Mouse (Mus musculus) forebrain, embryonic 14.5 days (tissue): Measurements from ENCODE around the gene Trpv2. TPM values are rescaled to one million over a fixed set of nuclear protein-coding genes. Genes with fewer than 3 reads are reported as not detected.
A peak's percentile ranks its signal among the peaks of the same experiment; 100 is the strongest.
"Not testable (repeated sequence)": the region's sequence is repeated elsewhere in the genome, so short reads cannot be mapped to it uniquely, and the experiment has no call there.

ENCODE experiments used
- ATAC-seq: fragments of 200-750 bp; cut with Nextera tagmentation; 2 replicates; pipeline ENCODE4 v1.8.0; 2017; ENCODE audit warnings: mild to moderate bottlenecking, moderate library complexity
- DNase-seq: peaks from one replicate; pipeline ENCODE4 v3.0.0-alpha.2; 2015; ENCODE audit warnings: low spot score
- H3K27ac ChIP-seq: fragments of 300-500 bp; sonication (generic); 2 replicates; pipeline ENCODE4 v1.5.1; 2014; ENCODE audit warnings: low read depth, mild to moderate bottlenecking, control low read depth, low read length, moderate library complexity
- H3K27me3 ChIP-seq: fragments of 300-500 bp; sonication (generic); replicated peaks from 2 replicates; pipeline ENCODE4 v1.6.1; 2014; ENCODE audit warnings: low read length, control low read depth, mixed read lengths; ENCODE audit not compliant: control insufficient read depth, insufficient read depth
- H3K36me3 ChIP-seq: fragments of 300-500 bp; sonication (generic); 2 replicates; pipeline ENCODE4 v1.6.1; 2014; ENCODE audit warnings: low read length, control low read depth; ENCODE audit not compliant: control insufficient read depth, insufficient read depth
- H3K4me1 ChIP-seq: fragments of 300-500 bp; sonication (generic); 2 replicates; pipeline ENCODE4 v1.6.1; 2014; ENCODE audit warnings: antibody characterized with exemption, low read length, control low read depth; ENCODE audit not compliant: control insufficient read depth, insufficient read depth
- H3K4me2 ChIP-seq: fragments of 300-500 bp; sonication (generic); 2 replicates; pipeline ENCODE4 v1.6.1; 2014; ENCODE audit warnings: mild to moderate bottlenecking, control low read depth, low read length
- H3K4me3 ChIP-seq: fragments of 300-500 bp; sonication (generic); 2 replicates; pipeline ENCODE4 v1.5.1; 2014; ENCODE audit warnings: low read depth, low read length, control low read depth
- H3K9ac ChIP-seq: fragments of 300-500 bp; sonication (generic); 2 replicates; pipeline ENCODE4 v1.6.1; 2014; ENCODE audit warnings: mild to moderate bottlenecking, low read length, control low read depth, moderate library complexity
- H3K9me3 ChIP-seq: fragments of 300-500 bp; sonication (generic); replicated peaks from 2 replicates; pipeline ENCODE4 v1.6.1; 2016; ENCODE audit warnings: low read length, control low read depth, mixed read lengths; ENCODE audit not compliant: control insufficient read depth
- WGBS: fragments of 180-500 bp; shearing (Covaris S2); extraction: QIAGEN DNeasy Blood & Tissue Kit; methylation state at CpG from one replicate; pipeline ENCODE4 v1.1.7; 2014; 5-methylcytosine and 5-hydroxymethylcytosine counted together
- polyA plus RNA-seq: library from polyadenylated mRNA; unstranded; fragments of >200 nt; fragmentation: Nextera tagmentation; extraction: Ambion mirVana; gene quantifications from 2 replicates; pipeline ENCODE4 v1.2.1, GENCODE M21; 2014

Gene Trpv2
- polyA plus RNA-seq, 1 experiment from 2014 or later: 13.2 TPM

- no peaks in the 10 kb centered on the region for H3K9me3 ChIP-seq
- peak overlapping the region; percentile 6; the same call in 1 of the 2 replicates for H3K4me3 ChIP-seq
- peak overlapping the region; percentile 98 for H3K4me2 ChIP-seq
- WGBS: 23% methylated on average over 4 of the region's 4 CpGs
- no peak for ATAC-seq
- H3K4me1 ChIP-seq: peaks cover 41% of the 10 kb centered on the region
- H3K9ac ChIP-seq: peak overlapping the region; percentile 33
- no peaks in the 10 kb centered on the region for H3K27me3 ChIP-seq
- H3K27ac ChIP-seq: no peak overlapping the region; the same call in 1 of the 2 replicates
- no peak for DNase-seq
- no peaks in the 10 kb centered on the region for H3K36me3 ChIP-seq
Observed at GRCm38 (mm10) chr11:62646495-62646843, 72.2 kb downstream of the Trpv2 start.

GRCm38 (mm10) chr11:62646958-62647515 lies 72.8 kb downstream of the Trpv2 start:
- Histone ChIP-seq H3K36me3 (no peaks in the 10 kb centered on the region), H3K27me3 (no peaks in the 10 kb centered on the region), H3K27ac (no peak overlapping the region), H3K4me1 (peaks cover 40% of the 10 kb centered on the region), H3K4me2 (peak overlapping the region; percentile 98), H3K9me3 (no peaks in the 10 kb centered on the region), H3K9ac (no peak overlapping the region; the same call in 1 of the 2 replicates), H3K4me3 (peak overlapping the region; percentile 74)
- 42% methylated on average over 7 of the region's 7 CpGs for WGBS
- no peak for ATAC-seq
- DNase-seq: no peak

GRCm38 (mm10) chr11:62647661-62648590 lies 73.6 kb downstream of the Trpv2 start, which contains the start of gene Lrrc75a:
Gene Lrrc75a (minus strand): TSS chr11:62648523.
- DNase-seq: peak; percentile 41
- H3K9ac ChIP-seq: peak within 1 kb of the TSS; percentile 83
- peak; percentile 68 for ATAC-seq
- H3K4me1 ChIP-seq: peaks cover 32% of the 10 kb centered on the region
- 1% methylated on average over 64 of the region's 86 CpGs for WGBS
- H3K36me3 ChIP-seq: no peaks in the 10 kb centered on the region
- H3K27ac ChIP-seq: peak within 1 kb of the TSS; percentile 65; the same call in 1 of the 2 replicates
- H3K4me3 ChIP-seq: peak within 1 kb of the TSS; percentile 74
- H3K27me3 ChIP-seq: no peaks in the 10 kb centered on the region
- H3K4me2 ChIP-seq: peak within 1 kb of the TSS; percentile 98
- no peaks in the 10 kb centered on the region for H3K9me3 ChIP-seq

GRCm38 (mm10) chr11:62648591-62649391 lies 74.5 kb downstream of the Trpv2 start, which contains the start of gene Mmgt2:
Gene Mmgt2 (plus strand): TSS chr11:62648664.
- peak within 1 kb of the TSS; percentile 74 for H3K4me3 ChIP-seq
- H3K27me3 ChIP-seq: no peaks in the 10 kb centered on the region
- H3K9ac ChIP-seq: peak within 1 kb of the TSS; percentile 83
- DNase-seq (peak; percentile 92), ATAC-seq (peak; percentile 92)
- H3K27ac ChIP-seq: peak within 1 kb of the TSS; percentile 65; the same call in 1 of the 2 replicates
- WGBS: under 1% methylated on average over 44 of the region's 53 CpGs
- H3K4me1 ChIP-seq: peaks cover 24% of the 10 kb centered on the region
- H3K4me2 ChIP-seq: peak within 1 kb of the TSS; percentile 98
- H3K36me3 ChIP-seq: no peaks in the 10 kb centered on the region
- no peaks in the 10 kb centered on the region for H3K9me3 ChIP-seq

- not testable (repeated sequence) for ATAC-seq, H3K27me3 ChIP-seq, H3K4me2 ChIP-seq, DNase-seq, H3K4me3 ChIP-seq, H3K9ac ChIP-seq, H3K27ac ChIP-seq, H3K9me3 ChIP-seq, H3K36me3 ChIP-seq
- 81% methylated on average over 4 of the region's 4 CpGs for WGBS
- peaks cover 24% of the 10 kb centered on the region for H3K4me1 ChIP-seq
Observed at GRCm38 (mm10) chr11:62649803-62650202, 75.5 kb downstream of the Trpv2 start.

Other genes starting within 250 kb of the Trpv2 start
- gene Pigl, start 116.0 kb upstream of the Trpv2 start, polyA plus RNA-seq: 5.7 TPM in 2 replicates
- gene Ncor1, start 115.9 kb upstream of the Trpv2 start, polyA plus RNA-seq: 92.3 and 134 TPM in 2 replicates
- 99.4 and 112 TPM in 2 replicates for gene Cenpv, start 35.2 kb upstream of the Trpv2 start, polyA plus RNA-seq
- 5,294 and 5,616 TPM in 2 replicates for gene Ubb, start 23.3 kb upstream of the Trpv2 start, polyA plus RNA-seq
- 9.6 and 9.9 TPM in 2 replicates for gene Lrrc75a, start 74.0 kb downstream of the Trpv2 start, polyA plus RNA-seq
- gene Mmgt2, start 74.2 kb downstream of the Trpv2 start, polyA plus RNA-seq: 27.4 and 29.7 TPM in 2 replicates
- 15.3 and 20.8 TPM in 2 replicates for gene Zfp287, start 157.4 kb downstream of the Trpv2 start, polyA plus RNA-seq
- gene Gm10428, start 178.6 kb downstream of the Trpv2 start, polyA plus RNA-seq: not detected in 2 replicates
- 33.6 and 37.5 TPM in 2 replicates for gene Zfp286, start 215.0 kb downstream of the Trpv2 start, polyA plus RNA-seq
- 2.7 and 4.1 TPM in 2 replicates for gene Trim16, start 245.7 kb downstream of the Trpv2 start, polyA plus RNA-seq